Mouse (Mus musculus) limb, embryonic 11.5 days (tissue): ENCODE results near the gene Cradd. TPM values are rescaled to one million over a fixed set of nuclear protein-coding genes. Genes with fewer than 3 reads are reported as not detected.

ENCODE experiments used
- ATAC-seq: fragments of 200-750 bp; cut with Nextera tagmentation; 2 replicates; pipeline ENCODE4 v1.8.0; 2017; ENCODE audit warnings: low read depth; ENCODE audit not compliant: insufficient number of reproducible peaks, low FRiP score, low TSS enrichment
- DNase-seq: peaks from one replicate; pipeline ENCODE4 v3.0.0-alpha.2; 2015; ENCODE audit warnings: low spot score
- H3K27ac ChIP-seq: fragments of 300-500 bp; sonication (generic); replicated peaks from 2 replicates; pipeline ENCODE4 v1.5.1; 2014; ENCODE audit warnings: low read depth, mild to moderate bottlenecking, low read length
- H3K27me3 ChIP-seq: fragments of 300-500 bp; sonication (generic); 2 replicates; pipeline ENCODE4 v1.6.1; 2014; ENCODE audit warnings: mild to moderate bottlenecking, low read length, mixed read lengths; ENCODE audit not compliant: control insufficient read depth, insufficient read depth
- H3K36me3 ChIP-seq: fragments of 300-500 bp; sonication (generic); 2 replicates; pipeline ENCODE4 v1.6.1; 2014; ENCODE audit warnings: mild to moderate bottlenecking, low read length, moderate library complexity, mixed read lengths; ENCODE audit not compliant: control insufficient read depth, insufficient read depth
- H3K4me1 ChIP-seq: fragments of 300-500 bp; sonication (generic); 2 replicates; pipeline ENCODE4 v1.6.1; 2014; ENCODE audit warnings: low read length, mixed read lengths; ENCODE audit not compliant: control insufficient read depth, insufficient read depth
- H3K4me2 ChIP-seq: fragments of 300-500 bp; sonication (generic); 2 replicates; pipeline ENCODE4 v1.6.1; 2014; ENCODE audit warnings: low read depth, mild to moderate bottlenecking, moderate library complexity; ENCODE audit not compliant: severe bottlenecking
- H3K4me3 ChIP-seq: fragments of 300-500 bp; sonication (generic); 2 replicates; pipeline ENCODE4 v1.5.1; 2014; ENCODE audit warnings: low read depth, low read length
- H3K9ac ChIP-seq: fragments of 300-500 bp; sonication (generic); 2 replicates; pipeline ENCODE4 v1.6.1; 2014; ENCODE audit warnings: mild to moderate bottlenecking, low read length
- H3K9me3 ChIP-seq: fragments of 300-500 bp; sonication (generic); 2 replicates; pipeline ENCODE4 v1.6.1; 2016; ENCODE audit warnings: low read length; ENCODE audit not compliant: control insufficient read depth
- WGBS: fragments of 180-500 bp; shearing (Covaris S2); extraction: QIAGEN DNeasy Blood & Tissue Kit; methylation state at CpG from one replicate; pipeline ENCODE4 v1.1.7; 2014; 5-methylcytosine and 5-hydroxymethylcytosine counted together
- polyA plus RNA-seq: library from polyadenylated mRNA; unstranded; fragments of >200 nt; fragmentation: Nextera tagmentation; extraction: Ambion mirVana; gene quantifications from 2 replicates; pipeline ENCODE4 v1.2.1, GENCODE M21; 2014

Gene Cradd
- polyA plus RNA-seq, 1 experiment from 2014 or later = 13.4 TPM

GRCm38 (mm10) chr10:95304240-95304639 is 19.7 kb downstream of the Cradd start:
- no peaks in the 10 kb centered on the region for H3K9me3 ChIP-seq
- no peak for DNase-seq
- no peak for ATAC-seq
- 0 out of 2 replicates have a peak, but pooled peaks cover 3% of the 10 kb centered on the region for H3K4me1 ChIP-seq
- no peak overlapping the region for H3K9ac ChIP-seq
- H3K27ac ChIP-seq = no peak overlapping the region
- no peak overlapping the region for H3K4me2 ChIP-seq
- H3K27me3 ChIP-seq = no peaks in the 10 kb centered on the region
- H3K4me3 ChIP-seq = no peak overlapping the region
- no peaks in the 10 kb centered on the region for H3K36me3 ChIP-seq
- WGBS = 45% methylated on average over 4 of the region's 4 CpGs

DNA sequence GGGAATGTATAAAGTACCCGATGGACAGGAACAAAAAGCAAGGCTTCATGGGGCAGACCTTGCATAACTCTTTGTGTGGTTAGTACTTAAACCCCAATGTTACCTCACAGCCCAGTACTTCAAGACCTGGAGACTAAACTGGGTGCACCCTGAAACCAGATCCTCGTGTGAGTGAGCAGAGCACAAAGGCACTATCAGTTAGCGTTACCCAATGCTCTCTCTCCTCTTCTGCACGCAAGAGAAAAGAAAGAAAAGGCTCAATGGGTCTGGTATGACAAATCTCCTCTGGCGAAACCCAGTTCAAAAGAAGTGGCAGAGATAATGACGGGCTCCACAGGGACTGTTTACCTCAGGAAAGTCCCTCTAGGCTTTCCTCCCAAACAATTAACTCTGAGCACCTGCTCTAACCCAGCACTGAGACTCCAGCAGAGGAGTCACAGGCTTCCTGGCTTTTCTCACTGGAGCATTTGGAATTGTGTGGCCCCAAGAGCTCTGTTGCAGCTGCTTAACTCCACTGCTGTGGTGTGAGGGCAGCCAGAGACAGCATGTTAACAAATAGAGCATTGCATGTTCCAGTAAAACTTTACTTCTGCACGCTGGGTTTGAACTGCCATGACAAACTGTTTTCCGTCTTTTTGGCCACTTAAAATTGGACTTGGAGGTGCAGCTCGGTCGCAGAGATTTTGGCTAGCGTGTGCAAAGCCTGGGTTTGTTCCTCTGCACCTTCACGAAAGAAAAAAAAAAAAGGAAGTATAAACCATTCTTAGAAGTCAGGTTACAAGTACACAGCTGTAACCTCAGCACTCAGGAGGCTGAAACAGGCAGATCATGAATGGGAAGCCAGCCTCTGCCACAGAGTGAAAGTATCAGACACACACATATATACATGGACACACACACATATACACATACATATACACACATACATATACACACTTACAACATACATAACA is 21.4 kb downstream of the Cradd start:
- ATAC-seq (no peak), DNase-seq (no peak)
- H3K36me3 ChIP-seq = no peaks in the 10 kb centered on the region
- 68% methylated on average over 12 of the region's 12 CpGs for WGBS
- H3K4me2 ChIP-seq = no peak overlapping the region
- no peaks in the 10 kb centered on the region for H3K27me3 ChIP-seq
- 0 out of 2 replicates have a peak, but pooled peaks cover 3% of the 10 kb centered on the region for H3K4me1 ChIP-seq
- no peak overlapping the region for H3K4me3 ChIP-seq
- H3K9ac ChIP-seq = no peak overlapping the region
- H3K9me3 ChIP-seq = no peaks in the 10 kb centered on the region
- no peak overlapping the region for H3K27ac ChIP-seq

GRCm38 (mm10) chr10:95300178-95300793 is 23.6 kb downstream of the Cradd start:
- no peaks in the 10 kb centered on the region for H3K27me3 ChIP-seq
- H3K9ac ChIP-seq = no peak overlapping the region
- H3K4me3 ChIP-seq = no peak overlapping the region
- WGBS = 84% methylated on average over 8 of the region's 8 CpGs
- H3K4me2 ChIP-seq = no peak overlapping the region
- no peak for DNase-seq
- H3K36me3 ChIP-seq = no peaks in the 10 kb centered on the region
- H3K27ac ChIP-seq = no peak overlapping the region
- H3K4me1 ChIP-seq = 0 out of 2 replicates have a peak, but pooled peaks cover 3% of the 10 kb centered on the region
- H3K9me3 ChIP-seq = no peaks in the 10 kb centered on the region
- ATAC-seq = no peak

GRCm38 (mm10) chr10:95299808-95300133 is 24.2 kb downstream of the Cradd start:
- 61% methylated on average over 7 of the region's 7 CpGs for WGBS
- no peak overlapping the region for H3K4me2 ChIP-seq
- no peak for DNase-seq

GRCm38 (mm10) chr10:95299010-95299807 is 24.7 kb downstream of the Cradd start:
- DNase-seq = no peak
- H3K27ac ChIP-seq = no peak overlapping the region
- no peaks in the 10 kb centered on the region for H3K9me3 ChIP-seq
- H3K4me1 ChIP-seq = 0 out of 2 replicates have a peak, but pooled peaks cover 3% of the 10 kb centered on the region
- ATAC-seq = no peak
- no peak overlapping the region for H3K4me3 ChIP-seq
- no peaks in the 10 kb centered on the region for H3K27me3 ChIP-seq
- 74% methylated on average over 18 of the region's 18 CpGs for WGBS
- H3K4me2 ChIP-seq = no peak overlapping the region
- no peak overlapping the region for H3K9ac ChIP-seq
- H3K36me3 ChIP-seq = no peaks in the 10 kb centered on the region

More at GRCm38 (mm10) chr10:95299808-95300133, 24.2 kb downstream of the Cradd start:
- Histone ChIP-seq H3K4me1 (0 out of 2 replicates have a peak, but pooled peaks cover 3% of the 10 kb centered on the region), H3K27me3 (no peaks in the 10 kb centered on the region), H3K9me3 (no peaks in the 10 kb centered on the region), H3K36me3 (no peaks in the 10 kb centered on the region), H3K4me3 (no peak overlapping the region), H3K9ac (no peak overlapping the region), H3K27ac (no peak overlapping the region)
- no peak for ATAC-seq

DNA sequence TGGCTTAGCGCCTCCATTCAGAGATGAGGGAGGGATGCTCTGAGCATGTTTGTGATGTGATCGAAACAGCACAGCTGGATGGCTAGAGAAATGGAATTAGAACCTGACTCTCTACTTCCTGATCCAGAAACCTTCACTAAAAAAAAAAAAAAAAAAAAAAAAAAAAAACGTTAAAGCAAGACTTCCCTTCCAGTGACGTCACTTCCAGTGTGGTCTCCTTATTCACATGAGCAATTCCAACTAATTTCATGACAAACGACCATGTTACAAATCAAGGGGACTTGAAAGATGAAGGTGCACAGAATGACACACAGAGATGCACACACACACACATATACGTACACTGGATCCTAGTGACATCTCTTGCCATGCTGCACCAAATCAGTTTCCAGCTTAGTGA is 25.4 kb downstream of the Cradd start:
- no peak overlapping the region for H3K9ac ChIP-seq
- DNase-seq (no peak), ATAC-seq (no peak)
- no peak overlapping the region for H3K4me2 ChIP-seq
- H3K27ac ChIP-seq = no peak overlapping the region
- H3K4me1 ChIP-seq = 0 out of 2 replicates have a peak, but pooled peaks cover 3% of the 10 kb centered on the region
- H3K36me3 ChIP-seq = no peaks in the 10 kb centered on the region
- no peak overlapping the region for H3K4me3 ChIP-seq
- no peaks in the 10 kb centered on the region for H3K27me3 ChIP-seq
- no peaks in the 10 kb centered on the region for H3K9me3 ChIP-seq
- 86% methylated on average over 6 of the region's 6 CpGs for WGBS

GRCm38 (mm10) chr10:95297690-95298104 is 26.2 kb downstream of the Cradd start:
- Histone ChIP-seq H3K4me2 (no peak overlapping the region), H3K9ac (no peak overlapping the region), H3K27me3 (no peaks in the 10 kb centered on the region), H3K4me1 (0 out of 2 replicates have a peak, but pooled peaks cover 3% of the 10 kb centered on the region), H3K9me3 (no peaks in the 10 kb centered on the region), H3K36me3 (no peaks in the 10 kb centered on the region), H3K4me3 (no peak overlapping the region), H3K27ac (no peak overlapping the region)
- DNase-seq = no peak
- no peak for ATAC-seq
- 74% methylated on average over 9 of the region's 9 CpGs for WGBS

DNA sequence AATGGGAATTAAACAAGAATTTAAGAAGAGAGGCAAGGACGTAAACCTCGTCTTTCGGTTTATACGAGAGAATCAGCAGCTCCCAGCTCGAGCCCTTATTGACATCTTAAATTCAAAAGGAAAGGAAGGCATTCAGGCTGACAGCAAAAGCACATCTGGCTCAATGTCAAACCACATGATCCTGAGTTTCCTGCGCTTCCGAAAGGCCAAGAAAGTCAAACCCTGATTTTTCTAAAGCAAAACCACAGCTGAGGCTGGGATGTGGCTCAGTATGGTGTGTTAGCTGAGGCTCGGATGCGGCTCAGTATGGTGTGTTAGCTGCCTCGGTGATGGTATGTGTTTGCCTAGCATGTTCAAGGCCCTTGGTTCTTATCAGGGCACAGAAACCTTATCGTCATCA is 26.9 kb downstream of the Cradd start:
- Histone ChIP-seq H3K4me1 (0 out of 2 replicates have a peak, but pooled peaks cover 3% of the 10 kb centered on the region), H3K4me2 (no peak overlapping the region), H3K9ac (no peak overlapping the region), H3K4me3 (no peak overlapping the region), H3K27me3 (no peaks in the 10 kb centered on the region), H3K36me3 (no peaks in the 10 kb centered on the region), H3K27ac (no peak overlapping the region), H3K9me3 (no peaks in the 10 kb centered on the region)
- ATAC-seq (no peak), DNase-seq (no peak)
- WGBS = 82% methylated on average over 11 of the region's 11 CpGs
